Mouse (Mus musculus): Measurements from ENCODE around the gene Osbp.

Gene Osbp

DNA sequence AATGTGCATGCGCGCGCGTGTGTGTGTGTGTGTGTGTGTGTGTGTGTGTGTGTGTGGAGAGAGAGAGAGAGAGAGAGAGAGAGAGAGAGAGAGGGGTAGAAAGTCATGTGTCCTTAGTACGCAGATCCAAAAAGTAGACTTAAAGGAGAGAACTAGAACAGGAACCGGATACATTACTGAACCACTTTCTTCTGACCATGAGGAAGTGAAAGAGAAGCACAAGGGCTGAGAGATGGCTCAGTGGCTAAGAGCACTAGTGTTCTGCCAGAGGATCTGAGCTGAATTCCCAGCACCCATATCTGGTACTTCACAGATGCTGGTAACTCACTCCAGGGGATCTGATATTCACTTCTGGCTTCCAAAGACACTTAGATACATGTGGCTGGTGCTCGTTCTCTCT is 23.6 kb downstream of the Osbp start:
- DNase-seq (ENCODE audit: low spot score) = no peak

DNA sequence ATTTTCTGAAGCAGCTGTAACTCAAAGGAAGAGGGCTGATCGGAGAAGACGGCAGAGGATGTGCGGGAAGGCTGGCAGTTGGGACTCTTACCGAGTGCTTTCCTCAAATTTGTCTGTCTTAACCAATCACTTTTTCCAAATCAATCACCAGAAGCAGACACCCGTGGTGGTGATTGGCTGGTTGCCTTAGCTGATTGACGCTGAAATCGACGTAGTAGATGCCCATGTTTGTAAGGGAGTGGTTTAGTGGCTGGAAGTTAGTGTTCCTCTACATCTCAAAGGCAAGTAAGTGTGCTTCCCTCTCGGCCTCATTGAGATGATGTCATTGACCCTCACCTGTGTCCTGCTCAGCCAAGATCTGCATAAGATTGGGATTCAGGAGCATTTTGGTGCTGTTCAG is 26.3 kb downstream of the Osbp start:
- no peak for DNase-seq (ENCODE audit: low spot score)

- DNase-seq (ENCODE audit: low spot score) = no peak
Observed at GRCm38 (mm10) chr19:11992441-11993029, 26.8 kb downstream of the Osbp start.

DNA sequence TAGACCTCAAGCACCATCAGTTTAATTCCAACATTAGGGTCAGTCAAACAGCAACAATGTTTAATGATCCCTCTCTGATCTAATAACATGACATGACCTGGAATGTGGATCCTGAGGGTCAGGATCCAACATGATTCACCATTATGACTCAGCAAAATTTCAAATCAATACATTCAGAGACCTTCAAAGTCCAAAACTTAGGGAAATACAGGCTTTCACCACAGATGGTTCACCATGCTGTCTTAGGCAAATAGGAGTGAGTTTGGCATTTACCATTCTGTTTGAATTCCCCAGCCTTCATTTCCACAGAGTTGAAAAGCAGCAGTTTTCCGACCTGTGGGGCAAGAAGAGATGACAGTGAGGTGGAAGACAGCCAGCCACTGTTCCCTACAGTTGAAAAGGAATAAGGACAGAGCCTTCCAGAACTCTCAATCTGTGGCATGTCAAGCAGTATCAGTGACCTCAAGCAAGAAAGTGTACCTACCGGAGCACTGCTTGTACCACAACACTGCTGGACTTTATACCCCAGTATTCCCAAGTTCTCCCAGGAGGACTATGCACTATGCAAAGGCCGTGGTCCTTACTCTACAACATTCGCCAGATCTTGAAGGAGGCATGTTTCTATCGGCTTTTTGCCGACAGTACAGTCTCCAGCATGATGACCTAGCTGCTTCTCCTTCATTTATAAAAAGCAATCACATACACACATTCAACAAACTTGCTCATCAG is 29.1 kb downstream of the Osbp start:
- no peak for DNase-seq (ENCODE audit: low spot score)

DNA sequence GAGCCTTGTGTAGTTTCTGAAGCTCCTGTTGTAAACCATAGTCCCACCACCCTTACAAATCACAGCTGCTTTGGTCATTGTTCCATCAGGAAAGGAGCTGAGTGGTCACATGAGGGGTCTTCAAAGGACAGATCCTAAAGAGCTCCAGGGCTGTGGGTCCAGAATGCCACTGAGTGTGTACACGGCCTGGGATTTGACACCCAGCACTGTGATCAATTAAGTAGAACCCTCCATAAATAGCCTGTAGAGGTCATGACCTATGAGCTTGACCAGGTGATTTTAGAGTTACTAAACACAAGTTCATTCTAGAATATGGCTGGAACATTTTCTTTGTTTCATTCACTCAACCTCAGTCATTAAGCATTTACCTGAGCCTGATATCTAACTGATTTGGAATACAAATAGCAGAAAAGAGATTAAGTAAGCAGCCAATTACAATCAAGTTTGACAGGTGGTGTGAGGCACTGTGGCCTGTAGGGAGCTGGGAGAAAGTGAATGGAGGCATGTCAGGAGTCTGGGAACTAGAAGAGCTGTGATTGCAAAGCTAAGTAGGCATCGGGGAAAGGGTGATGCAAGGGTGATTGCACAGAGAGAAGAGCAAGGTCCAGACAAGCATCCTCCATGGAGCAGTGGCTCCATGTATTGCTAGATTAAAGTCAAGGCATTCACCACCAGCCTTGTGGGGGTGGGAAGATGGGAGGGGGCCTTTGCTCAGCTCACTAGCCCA is 30.1 kb downstream of the Osbp start:
- no peak for DNase-seq (ENCODE audit: low spot score)

GRCm38 (mm10) chr19:12001686-12002085 is 35.9 kb downstream of the Osbp start:
- DNase-seq (ENCODE audit: low spot score) = no peak

GRCm38 (mm10) chr19:12002125-12002524 is 36.4 kb downstream of the Osbp start:
- DNase-seq (ENCODE audit: low spot score) = no peak

- DNase-seq (ENCODE audit: low spot score) = no peak
Observed at GRCm38 (mm10) chr19:12002791-12003190, 37.0 kb downstream of the Osbp start.

GRCm38 (mm10) chr19:12003568-12003967 is 37.8 kb downstream of the Osbp start:
- no peak for DNase-seq (ENCODE audit: low spot score)

GRCm38 (mm10) chr19:12004216-12005008 is 38.7 kb downstream of the Osbp start:
- DNase-seq (ENCODE audit: low spot score) = no peak

DNA sequence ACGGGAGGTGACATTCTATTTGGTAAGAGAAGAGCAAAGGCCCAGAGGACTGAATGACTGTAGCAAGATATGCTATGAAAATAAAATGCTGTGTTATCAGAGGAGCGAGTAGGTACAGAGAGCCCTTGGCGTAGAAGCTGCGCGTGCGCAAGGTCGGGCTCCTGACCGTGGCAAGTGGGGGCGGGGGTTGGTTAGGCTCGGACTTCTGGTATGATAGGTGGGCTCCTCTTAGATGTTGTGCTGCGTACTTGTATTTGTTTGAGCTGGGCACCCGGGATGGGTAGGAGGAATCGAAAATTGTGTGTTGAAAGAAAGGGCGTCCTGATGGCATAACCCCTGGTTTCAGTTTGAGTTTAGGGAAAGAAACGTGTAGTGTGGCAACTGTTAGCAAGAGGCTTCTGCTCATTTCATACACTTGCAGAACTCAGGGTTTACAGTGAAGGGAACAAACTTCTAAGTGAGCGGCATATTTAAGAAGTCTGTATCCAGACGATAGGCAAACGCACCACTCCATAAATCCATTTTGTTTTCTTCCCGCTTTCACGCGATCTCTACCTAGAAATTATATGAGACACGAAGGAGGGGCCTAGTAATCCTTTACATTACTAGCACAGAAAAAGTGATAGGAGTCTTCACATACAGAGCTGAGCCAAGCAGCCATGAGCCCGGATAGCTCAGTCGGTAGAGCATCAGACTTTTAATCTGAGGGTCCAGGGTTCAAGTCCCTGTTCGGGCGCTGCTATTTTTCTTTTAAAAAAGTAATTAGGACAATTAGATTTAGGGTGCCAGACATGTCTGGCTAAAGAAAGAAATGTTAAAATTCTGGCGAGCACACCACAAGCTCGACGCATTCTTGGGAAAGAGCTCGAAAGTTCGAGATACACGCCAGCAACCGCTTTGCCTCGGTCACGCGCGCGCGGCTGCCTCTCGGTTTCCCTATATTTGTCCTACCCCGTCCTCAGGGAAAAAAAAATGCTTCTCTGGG is 39.9 kb downstream of the Osbp start:
- DNase-seq (ENCODE audit: low spot score) = peak; percentile 76

DNA sequence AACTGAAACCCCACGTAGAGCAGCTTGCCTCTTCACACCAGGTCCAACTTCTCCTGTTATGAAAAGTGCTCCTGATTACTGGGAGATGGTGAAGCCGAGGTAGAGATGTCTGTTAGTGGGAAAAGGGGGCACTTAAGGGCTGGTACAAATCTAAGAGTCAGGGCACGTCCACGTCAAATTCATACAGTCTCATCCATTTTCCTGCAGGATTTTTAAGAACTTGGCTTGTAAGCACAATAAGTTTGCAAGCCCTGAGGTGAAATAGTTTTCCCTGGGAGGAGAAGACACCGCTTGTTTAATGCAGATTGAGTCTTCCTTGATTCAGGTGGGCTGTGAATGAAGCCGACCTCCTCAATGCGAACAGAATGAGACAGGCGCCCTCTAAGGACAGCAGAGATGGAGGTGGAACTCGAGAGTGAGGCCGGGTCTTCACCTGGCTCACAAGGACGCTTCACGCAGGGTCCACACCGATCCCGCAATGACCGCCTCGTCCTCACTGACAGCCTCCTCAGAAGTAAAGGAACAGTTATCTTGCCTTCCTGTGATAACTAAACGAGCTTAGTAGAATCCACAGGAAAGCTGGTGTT is 40.7 kb downstream of the Osbp start:
- DNase-seq (ENCODE audit: low spot score) = no peak

DNA sequence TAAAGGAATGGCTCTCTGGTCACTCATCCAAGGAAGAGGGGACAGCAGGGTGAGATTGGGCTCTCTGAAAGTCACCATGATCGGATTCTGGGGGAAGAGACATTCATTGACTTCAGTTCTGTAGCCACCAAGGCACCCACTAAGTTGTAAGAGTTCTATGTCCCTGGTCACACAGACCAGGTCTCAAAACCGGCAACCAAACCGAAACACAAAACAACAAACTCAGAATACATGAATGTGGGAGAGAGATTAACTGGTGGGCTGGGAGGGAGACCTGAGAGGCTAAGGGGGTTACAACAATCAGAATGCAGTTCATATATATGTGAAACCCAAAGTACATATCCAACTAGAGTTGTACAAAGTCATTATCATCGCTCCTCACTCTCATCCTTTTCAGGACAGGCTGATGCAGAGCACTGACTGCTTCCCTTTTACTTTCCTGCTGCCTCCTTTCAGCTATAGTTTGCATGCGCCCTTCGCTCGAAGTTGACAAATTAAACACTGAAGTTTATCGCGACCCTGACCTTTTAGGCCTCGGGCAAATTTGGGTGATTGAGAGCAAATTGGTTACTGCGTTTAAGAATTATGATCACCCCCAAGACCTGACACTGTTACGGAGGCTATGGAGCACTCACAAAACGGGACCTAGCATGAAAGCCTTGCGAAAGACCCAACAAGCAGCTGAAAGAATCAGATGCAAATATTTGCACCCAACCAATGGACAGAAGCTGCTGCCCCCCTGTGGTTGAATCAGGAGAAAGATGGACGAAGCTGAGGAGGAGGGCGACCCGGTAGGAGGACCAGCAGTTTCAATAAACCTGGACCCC is 41.6 kb downstream of the Osbp start:
- no peak for DNase-seq (ENCODE audit: low spot score)

DNA sequence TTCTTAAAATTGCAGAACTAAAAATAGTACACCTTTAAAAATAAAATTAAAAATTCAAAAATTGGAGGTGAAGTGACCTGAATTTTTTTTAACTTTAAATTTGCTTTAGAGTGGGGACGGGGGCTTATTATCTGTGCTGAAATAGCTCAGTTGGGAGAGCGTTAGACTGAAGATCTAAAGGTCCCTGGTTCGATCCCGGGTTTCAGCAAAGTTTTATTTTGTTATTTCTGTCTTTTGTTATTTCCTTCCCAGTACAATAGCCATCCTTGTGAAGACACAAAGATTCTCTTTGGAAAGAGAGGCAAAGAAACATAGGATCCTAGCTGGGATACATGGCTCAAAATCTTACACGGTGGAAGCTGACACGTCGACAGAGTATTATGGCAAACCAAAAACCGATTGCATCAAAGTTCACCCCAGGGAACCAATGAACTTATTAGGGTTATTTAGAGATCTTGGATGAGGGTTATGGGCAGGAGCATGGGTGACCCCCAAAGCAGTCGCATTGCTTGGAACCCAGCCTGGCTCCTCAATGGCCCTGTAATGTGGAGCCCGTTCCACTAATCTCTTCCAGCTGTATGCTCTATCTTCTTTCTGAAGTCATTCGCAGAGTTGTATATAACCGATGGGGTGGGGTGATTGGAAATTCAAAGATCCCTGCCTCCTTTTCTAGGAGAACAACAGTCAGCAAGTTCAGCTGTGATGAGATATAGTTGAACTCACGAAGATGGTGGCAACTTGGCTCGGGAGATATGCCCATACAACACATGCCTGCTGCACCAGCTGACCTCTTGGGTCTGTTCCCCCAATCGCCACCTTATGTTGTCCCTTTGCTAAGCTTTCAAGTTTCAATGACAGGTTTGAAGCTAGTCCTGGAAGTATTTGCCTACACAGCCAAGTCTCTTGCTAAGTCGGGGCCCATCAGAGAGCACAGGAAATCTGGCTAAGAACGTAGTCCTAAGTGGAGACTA is 43.0 kb downstream of the Osbp start:
- no peak for DNase-seq (ENCODE audit: low spot score)

- peak; percentile 40 for DNase-seq (ENCODE audit: low spot score)
Observed at GRCm38 (mm10) chr19:12009501-12010280, 44.0 kb downstream of the Osbp start.

DNA sequence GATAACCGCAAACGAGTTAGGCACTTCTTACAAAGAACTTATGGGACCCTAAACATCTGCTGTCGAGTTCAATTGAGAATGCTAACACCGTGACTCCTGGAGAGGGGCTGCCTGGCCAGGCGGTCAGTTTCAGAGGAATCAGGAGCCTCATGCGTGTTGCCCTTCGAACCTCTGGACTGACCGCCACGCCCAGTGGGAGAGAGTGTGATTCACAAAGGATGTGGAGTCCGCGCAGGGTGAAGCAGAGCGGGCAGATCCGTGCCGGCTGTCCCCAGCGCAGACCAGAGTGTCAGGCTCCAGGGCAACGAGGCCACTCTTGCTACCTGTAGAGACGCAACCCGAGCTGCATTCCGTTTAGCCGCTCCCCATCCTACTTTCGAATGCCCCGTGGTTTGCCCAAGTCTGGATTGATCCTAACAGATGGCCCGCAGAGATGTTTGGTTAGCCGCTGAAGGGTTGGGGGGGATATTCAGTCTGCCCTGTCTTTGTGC is 44.6 kb downstream of the Osbp start:
- DNase-seq (ENCODE audit: low spot score) = peak; percentile 54

GRCm38 (mm10) chr19:12010916-12011559 is 45.3 kb downstream of the Osbp start:
- peak; percentile 33 for DNase-seq (ENCODE audit: low spot score)

Measured in ovary, adult 18-20 months (tissue).